Mouse (Mus musculus) kidney, postnatal 14 days (tissue): ENCODE measurements around the gene Sspo.

Source experiments
- DNase-seq: peaks from one replicate; pipeline ENCODE4 v3.0.0; 2022; ENCODE audit warnings: mixed read lengths

The Sspo gene

DNA sequence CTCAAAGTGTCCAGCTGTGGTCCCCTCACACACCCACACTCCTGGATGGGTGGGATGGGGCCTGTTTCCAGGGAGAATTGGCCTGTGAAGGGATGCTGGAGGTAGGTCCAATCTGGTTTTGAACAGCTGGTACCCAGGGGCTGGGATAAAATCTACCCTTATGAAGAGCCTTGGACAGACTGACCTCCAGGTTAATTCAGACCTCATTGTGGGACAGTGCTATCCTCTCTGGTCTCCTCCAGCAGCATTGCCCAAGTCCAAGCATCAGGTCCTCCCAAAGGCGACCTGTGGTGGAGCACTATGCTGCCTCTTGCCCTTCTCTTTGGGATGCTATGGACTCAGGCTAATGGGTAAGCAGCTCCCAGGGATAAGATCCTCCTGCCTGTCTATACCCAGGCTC is at the start of gene Sspo:
TSS of gene Sspo (plus strand) at position 301 of the 400 bp plus-strand sequence.
- no peak for DNase-seq

GRCm38 (mm10) chr6:48399906-48400305 is 48.1 kb upstream of the Sspo start:
- DNase-seq: peak; percentile 38

DNA sequence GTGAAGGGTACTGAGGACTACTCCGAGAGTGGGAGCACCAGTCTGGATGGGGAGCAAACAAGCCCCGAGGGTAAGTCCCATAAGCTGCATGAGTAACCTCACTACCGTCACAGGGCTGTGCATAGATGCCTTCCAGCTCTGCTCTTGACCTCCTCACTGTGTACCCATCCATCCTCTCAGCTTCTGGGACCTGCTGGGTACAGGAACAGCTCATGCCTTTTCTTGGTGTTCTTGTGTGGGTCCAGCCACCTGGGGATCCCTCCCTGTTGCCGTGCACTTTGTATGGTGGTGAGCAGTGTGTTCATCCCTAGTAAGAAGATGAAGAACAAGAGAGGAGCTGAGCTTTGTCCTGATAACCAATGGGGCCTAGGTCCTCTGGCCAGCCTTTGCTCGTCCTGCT is 44.0 kb upstream of the Sspo start:
- no peak for DNase-seq

- no peak for DNase-seq
Observed at GRCm38 (mm10) chr6:48409726-48410343, 38.2 kb upstream of the Sspo start.

GRCm38 (mm10) chr6:48410551-48410950 is 37.5 kb upstream of the Sspo start:
- no peak for DNase-seq

- peak; percentile 48 for DNase-seq
Observed at GRCm38 (mm10) chr6:48411193-48412092, 36.6 kb upstream of the Sspo start.

GRCm38 (mm10) chr6:48412147-48412546 is 35.9 kb upstream of the Sspo start:
- DNase-seq: no peak

GRCm38 (mm10) chr6:48412662-48413061 is 35.4 kb upstream of the Sspo start:
- DNase-seq: no peak

- no peak for DNase-seq
Observed at GRCm38 (mm10) chr6:48413081-48413480, 34.9 kb upstream of the Sspo start.

- DNase-seq: no peak
Observed at GRCm38 (mm10) chr6:48414886-48415285, 33.1 kb upstream of the Sspo start.

DNA sequence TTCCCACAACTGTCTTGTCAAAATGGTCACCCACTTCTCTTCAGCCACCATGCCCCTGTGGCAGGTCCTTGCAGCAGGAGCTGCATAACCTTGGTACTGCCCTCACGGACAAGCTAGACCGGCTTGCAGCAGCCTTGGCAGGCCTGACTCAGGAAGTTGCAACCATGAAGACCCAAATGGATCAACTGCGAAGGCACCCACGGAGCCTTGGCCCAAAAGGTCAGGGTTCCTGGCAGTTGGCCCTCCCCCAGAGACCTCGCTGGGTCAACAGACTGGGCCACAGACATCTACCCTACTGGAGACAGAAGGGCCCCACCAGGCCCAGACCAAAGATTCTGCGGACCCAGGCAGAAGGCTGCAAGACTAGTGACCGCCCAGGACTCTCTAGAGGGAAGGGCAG is 32.4 kb upstream of the Sspo start:
- no peak for DNase-seq

GRCm38 (mm10) chr6:48416486-48416885 is 31.5 kb upstream of the Sspo start:
- DNase-seq: peak; percentile 55

- no peak for DNase-seq
Observed at GRCm38 (mm10) chr6:48420647-48421046, 27.4 kb upstream of the Sspo start.

DNA sequence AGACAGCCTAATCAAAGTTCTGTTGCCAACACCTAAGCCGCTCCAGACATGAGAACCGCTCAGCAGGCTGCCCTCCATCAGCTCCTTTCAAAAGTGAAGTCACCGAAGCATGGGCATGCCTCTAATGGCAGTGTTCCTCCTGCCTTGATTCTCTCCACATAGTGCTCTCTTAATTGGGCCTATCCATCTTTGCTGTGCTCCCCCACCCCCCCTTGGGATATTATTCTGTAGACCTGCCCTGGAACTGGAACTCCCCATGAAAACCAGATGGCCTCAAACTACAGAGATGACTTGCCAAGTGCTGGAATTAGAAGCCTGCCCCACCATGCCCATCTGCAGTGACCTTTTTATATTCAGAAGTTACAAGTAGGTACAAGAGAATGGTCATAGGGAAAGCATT is 24.7 kb upstream of the Sspo start:
- DNase-seq: no peak

DNA sequence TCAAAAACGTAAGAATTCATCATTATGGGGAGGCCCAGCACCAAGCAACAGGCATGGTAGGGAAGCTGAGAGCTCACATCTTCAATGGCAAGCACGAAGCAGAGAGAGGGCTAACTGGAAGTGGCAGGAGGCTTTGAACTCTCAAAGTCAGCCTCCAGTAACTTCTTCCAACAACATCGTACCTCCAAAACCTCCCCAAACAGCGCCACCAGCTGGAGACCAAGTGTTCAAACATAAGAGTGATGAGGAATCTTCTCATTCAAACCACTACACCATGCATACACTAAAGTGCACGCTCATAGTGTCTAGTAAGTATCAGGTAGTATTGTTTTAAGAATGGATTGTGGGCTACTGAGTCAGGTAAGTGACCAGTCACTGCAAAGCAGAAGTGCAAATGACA is 24.0 kb upstream of the Sspo start:
- no peak for DNase-seq

DNA sequence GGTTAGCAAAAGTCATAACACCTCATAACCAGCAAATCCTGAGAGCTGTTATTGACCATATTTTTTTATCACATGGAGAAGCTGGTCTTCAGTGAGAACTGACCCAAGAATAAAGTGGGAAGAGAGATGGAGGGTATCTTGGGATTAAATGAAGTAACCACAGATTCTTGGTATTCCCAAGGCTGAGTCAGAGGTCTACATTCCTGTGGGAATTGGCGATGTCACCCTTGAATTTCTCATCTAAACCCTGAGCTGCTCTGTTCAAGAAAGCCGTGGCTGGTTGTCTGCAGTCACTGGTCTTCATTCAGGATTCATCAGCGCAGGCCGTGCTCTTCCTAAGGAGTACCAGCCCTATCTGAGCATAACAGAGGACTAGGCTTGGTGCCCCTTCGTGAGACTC is 21.1 kb upstream of the Sspo start:
- no peak for DNase-seq

DNA sequence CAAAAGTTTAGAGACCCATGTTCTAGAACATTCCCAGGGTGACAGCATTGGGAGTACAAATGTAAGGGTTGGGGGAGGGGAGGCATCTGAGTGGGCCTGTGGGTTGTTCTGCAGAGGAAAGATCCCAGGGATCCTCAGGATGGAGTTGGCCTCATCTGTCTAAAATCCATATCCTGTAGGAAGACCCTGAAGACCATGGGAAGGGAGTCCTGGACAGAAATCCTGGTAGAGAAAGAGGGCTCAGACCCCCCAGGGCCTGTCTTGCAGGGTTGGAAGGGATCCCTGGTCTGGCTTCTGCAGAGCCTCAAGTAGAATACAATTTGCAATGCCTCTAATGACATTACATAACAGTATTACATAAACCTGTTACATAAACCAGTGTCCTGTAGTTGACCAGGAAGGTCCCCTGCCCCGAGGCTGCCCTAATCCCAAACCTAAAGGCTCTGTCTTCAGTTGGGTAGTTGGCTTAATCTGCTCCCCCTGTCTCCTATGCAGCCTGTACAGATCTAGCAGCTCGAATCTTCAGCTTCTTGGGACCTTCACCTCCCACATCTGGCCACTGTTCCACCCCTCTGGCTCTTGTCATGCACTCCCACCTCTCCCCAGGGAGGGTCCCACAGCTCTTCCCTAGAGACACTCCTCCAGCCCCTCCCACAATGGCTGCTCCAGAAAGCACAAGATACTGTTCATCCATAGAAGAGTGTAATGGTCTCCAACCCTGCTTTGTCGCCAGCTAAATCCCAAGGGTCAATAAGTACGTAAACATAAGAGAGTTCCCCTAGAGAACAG is 19.1 kb upstream of the Sspo start:
- no peak for DNase-seq

GRCm38 (mm10) chr6:48430748-48431147 is 17.3 kb upstream of the Sspo start:
- DNase-seq: no peak

GRCm38 (mm10) chr6:48432893-48433816 is 14.9 kb upstream of the Sspo start:
- peak; percentile 25 for DNase-seq

- peak; percentile 41 for DNase-seq
Observed at GRCm38 (mm10) chr6:48434651-48435050, 13.4 kb upstream of the Sspo start.

- DNase-seq: peak; percentile 84
Observed at GRCm38 (mm10) chr6:48435111-48435510, 12.9 kb upstream of the Sspo start.

- peak; percentile 44 for DNase-seq
Observed at GRCm38 (mm10) chr6:48435706-48436349, 12.2 kb upstream of the Sspo start.
